Mouse (Mus musculus) gastrocnemius, postnatal 25 days (tissue): ENCODE results near the gene Ikzf3. TPM values are rescaled to one million over a fixed set of nuclear protein-coding genes. Genes with fewer than 3 reads are reported as not detected.
A peak's percentile ranks its signal among the peaks of the same experiment; 100 is the strongest.

Experiments used
- DNase-seq: peaks from one replicate; pipeline ENCODE4 v3.0.0; 2022
- long read RNA-seq, 2 experiments: library from polyadenylated mRNA; stranded (forward); transcript quantifications; one replicate each; pipeline ENCODE4 v2.0.0; 2021
- total RNA-seq, 2 experiments: library from RNA; stranded (reverse); gene quantifications; 1 replicate in 1 of 2; 2 replicates in 1 of 2; pipeline ENCODE4 v1.2.3; 2021

The Ikzf3 gene
- total RNA-seq, result under 1 TPM in 1 of 2 experiments, not detected in 1; 0.15 TPM
- long read RNA-seq, experiment 1, result 0 reads
- long read RNA-seq, experiment 2, result 0 reads

DNA sequence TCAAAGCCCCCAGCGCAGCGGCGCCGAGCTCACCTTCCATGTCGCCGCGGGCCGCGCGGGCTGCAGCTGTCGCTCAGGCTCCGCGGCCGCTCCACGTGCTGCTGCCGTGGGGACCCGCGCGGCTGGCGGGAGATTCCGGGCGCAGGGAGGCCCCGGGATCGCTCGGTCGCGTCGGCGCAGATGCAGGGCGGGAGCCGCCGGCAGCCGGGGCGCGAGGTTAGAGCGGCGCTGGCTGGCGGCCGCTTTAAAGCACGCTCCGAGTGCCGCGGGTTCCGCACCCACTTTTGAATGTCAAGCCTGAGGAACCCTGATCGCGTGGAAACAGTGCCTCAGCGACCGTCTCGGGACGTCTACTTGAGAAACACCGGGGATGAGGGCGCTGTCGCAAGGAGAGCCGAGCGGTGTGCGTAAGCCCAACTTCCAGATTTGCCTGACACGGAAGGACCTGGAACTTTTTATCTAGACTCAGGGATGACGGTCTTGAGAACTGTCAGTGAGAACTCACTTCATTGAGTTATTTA, at the start of gene Ikzf3:
Gene Ikzf3 (minus strand): TSS at position 321 of the 521 bp plus-strand sequence.
- DNase-seq, result peak; percentile 20

DNA sequence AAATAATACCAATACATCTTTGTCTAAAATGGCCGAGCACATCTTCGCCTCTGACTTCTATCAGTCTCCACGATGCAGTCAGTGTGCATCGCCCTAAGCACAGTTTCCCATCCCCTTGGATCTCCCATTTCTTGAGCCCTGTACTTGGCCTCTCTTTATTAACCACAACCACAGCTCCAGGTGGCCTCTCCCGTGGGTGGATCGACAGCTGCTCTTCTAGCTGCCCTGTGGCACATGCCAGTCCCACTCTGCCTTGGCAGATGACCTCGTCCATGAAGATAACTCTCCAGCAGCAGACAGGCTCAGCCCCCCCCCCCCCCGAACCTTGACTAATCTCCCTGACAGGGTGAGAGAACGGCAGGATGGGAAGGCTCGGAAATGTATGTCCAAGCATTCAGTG, 49.6 kb upstream of the Ikzf3 start:
- no peak for DNase-seq

GRCm38 (mm10) chr11:98595021-98595420, 49.2 kb upstream of the Ikzf3 start:
- no peak for DNase-seq

DNA sequence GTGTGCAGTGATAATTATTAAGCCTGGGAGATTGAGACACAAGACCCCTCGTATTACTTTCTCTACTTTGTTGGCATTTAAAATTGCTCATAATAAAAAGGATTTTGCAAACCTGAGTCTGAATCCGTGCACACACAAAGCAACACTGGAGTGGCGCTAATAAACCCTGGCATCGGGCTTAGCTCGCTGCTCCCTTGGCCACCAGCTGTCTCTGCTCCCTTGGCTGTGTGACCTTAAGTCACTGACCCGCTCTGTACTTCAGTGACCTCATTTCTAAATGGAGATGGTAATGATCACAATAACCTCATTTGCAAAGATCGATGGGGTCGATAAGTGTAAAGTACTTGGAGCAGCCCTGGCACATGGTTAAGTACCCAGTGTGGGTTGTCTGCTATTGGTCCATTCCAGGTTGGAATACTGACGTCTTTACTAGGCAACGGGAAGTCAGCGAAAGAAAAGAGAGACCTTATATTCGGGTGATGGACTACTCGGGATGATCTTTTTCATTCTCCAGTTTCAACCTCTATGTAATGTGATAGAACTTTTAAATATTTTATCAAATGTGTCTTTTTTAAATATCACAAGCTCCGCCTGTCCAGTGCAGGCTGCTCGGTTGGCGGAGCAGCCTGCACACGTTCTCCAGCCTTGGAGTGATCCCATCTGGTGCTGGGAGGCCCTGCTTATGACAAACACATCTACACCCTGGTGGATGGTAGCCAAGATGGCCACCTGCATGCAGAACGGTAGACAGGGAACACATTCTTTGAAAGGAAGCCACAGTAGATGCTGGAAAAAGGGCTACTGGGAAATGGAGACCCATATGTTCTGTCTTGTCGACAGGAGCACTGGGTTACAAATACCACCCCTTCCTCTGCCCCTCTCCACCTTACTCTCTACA, 45.0 kb upstream of the Ikzf3 start:
- no peak for DNase-seq

DNA sequence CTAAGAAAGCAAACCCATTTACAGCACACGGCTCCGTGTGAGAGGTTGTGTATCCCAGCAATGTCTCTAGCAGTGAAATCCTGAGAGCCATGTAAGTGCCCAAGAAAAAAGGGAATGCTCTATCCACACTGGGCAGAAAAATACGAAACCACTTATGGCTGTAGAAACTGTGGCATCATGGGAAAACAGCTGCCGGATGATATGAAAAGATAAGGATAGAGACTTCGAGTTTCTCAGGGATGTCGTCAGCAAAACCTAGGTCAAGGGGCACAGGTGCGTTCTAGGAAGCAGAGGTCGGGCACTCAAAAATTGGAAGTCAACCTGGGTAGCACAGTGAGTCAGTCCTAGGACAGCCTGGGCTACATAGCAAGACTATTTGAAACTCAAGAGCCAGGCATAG, 43.5 kb upstream of the Ikzf3 start:
- no peak for DNase-seq

GRCm38 (mm10) chr11:98588833-98589281, 43.0 kb upstream of the Ikzf3 start:
- no peak for DNase-seq

DNA sequence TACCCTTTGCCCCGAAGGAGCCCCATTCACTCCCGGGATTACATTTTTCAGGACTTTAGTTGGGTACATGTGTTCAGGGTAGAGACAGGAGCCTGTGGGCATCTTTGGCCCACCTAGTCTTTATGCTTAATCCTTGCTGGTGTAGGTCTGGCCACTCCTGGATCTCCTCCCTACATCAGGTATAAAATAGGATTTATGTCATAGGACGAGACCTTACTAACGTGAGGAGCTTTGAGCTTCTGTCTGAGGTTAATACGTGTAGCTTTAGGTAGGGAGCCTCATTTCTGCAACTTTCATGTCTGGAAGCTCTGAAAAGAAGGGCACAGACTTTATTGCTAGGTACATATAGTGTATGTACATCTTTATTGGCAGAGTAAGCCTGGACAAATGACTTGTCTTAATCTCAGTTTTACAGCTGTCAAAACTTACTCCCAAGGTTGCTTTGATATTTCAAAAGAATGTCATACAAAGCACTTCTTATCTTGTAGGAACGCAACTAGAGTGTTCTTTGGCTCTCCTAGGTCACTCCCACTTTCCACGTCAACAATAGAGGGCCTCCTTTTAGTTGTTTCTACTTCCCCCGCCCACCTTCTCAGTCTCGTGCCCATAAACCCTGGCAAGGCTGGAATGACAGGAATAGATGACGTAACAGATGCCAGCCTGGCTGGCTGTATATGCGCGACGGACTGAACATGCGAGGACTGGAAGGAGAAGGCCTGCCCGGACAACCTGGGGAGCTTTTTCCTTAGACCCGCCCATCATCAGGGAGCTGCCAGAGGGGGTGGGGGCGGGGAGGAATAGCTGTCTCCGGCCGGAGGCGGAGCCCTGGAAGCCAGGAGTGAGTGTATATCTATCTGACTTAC, 42.1 kb upstream of the Ikzf3 start:
- DNase-seq, result peak; percentile 71

GRCm38 (mm10) chr11:98586892-98587563, 41.2 kb upstream of the Ikzf3 start, which contains the start of gene Ormdl3:
Ormdl3 (minus strand) TSS chr11:98587368.
- peak; percentile 97 for DNase-seq

GRCm38 (mm10) chr11:98586087-98586891, 40.5 kb upstream of the Ikzf3 start:
- DNase-seq, result no peak

GRCm38 (mm10) chr11:98584629-98585177, 38.9 kb upstream of the Ikzf3 start:
- DNase-seq, result no peak

- DNase-seq, result no peak
Measured at GRCm38 (mm10) chr11:98584146-98584545, 38.3 kb upstream of the Ikzf3 start.

DNA sequence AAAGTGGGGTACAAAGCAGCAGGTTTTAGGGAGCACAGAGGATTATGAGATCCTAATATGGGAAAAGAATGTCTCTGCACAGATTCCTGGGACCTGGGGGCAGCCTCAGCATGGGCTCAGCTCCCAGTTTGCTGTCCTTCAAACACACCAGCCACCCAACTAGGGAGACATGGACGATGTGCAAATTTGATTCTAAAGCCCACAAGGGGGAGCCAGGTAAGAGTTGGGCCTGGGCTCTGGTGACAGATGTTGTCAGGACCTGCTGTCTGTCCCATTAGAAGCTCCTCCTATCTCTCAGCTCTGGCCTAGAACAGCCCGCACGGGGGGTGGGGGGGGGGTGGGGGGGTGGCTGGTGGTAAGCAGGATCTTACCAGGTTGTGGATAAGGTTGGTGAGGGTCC, 37.7 kb upstream of the Ikzf3 start:
- no peak for DNase-seq

DNA sequence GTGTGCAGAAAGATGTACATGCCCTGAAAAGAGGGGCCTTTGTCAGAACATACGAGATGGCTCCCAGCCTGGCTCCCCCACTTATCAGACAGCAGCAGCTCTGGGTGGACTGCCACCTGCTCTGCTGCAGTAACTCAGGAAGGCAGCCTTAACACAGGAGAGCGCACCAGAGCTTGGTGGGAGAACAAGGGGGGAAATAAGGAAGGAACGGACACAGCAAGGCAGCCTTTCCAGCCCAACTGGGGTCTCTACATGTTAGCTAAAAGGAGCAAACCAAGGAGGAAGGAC, 37.4 kb upstream of the Ikzf3 start:
- DNase-seq, result no peak

DNA sequence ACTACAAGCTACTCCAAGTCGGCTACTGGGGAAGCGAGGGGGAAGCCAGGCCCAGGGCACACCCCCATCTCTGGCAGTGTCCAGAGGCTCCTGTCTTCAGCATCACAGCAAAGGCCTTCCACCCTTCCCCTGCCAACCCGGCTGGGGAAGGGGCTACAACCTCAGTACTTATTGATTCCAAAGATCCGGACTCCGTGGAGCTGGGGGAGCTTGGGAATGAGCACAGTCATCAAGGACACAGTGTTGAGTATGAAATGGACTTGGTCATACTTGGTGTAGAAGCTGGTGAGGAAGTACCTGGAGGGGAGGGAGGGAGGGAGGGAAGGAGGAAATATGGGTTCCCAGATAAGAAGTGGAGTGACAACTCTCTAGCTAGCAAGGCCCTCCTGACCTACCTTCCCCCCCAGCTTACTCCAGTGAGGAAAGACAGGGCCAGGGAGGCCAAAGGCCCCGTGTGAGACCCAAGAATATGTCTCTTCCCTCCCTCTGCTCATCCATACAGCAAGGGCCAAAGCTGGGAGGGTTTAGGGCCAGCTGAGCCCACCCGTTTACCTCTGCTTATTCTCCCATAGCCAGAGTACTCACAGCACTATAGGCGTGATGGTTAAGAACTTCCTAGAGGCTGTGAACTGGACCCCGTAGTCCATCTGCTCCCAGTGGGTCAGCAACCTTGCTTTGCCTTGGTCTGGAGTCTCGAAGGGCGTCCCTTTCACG, 36.9 kb upstream of the Ikzf3 start:
- DNase-seq, result no peak

DNA sequence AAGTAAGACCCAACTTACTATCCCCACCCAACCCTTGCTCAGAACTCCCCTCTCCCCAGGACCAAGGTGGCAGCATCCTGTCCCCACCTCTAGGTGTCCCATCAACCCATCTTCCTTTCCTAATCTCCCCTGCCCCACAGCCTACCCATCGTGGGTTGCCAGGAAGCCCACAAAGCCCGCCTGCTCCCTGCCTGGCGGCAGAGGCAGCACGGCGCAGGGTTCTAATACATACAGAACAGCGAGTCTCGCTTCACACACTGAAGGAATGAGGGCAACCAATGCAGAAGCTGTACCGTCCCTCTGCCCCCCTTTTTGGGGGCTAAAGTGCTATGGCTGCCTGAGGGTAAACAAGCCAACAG, 36.2 kb upstream of the Ikzf3 start:
- no peak for DNase-seq

- DNase-seq, result no peak
Measured at GRCm38 (mm10) chr11:98581286-98582029, 35.6 kb upstream of the Ikzf3 start.

GRCm38 (mm10) chr11:98580301-98581121, 34.7 kb upstream of the Ikzf3 start:
- no peak for DNase-seq

- DNase-seq, result no peak
Measured at GRCm38 (mm10) chr11:98577776-98578175, 31.9 kb upstream of the Ikzf3 start.

GRCm38 (mm10) chr11:98569461-98569860, 23.6 kb upstream of the Ikzf3 start:
- no peak for DNase-seq
